In genomic region chr8:91551775-91552538, GRCm38 (mm10) we compare ENCODE assay signal across 9 mouse cellular contexts.
A peak's percentile ranks its signal among the peaks of the same experiment; 100 is the strongest.
DNase-seq lines count a peak whose midpoint lies in the region; ATAC-seq lines count a peak whose summit lies in the region.
"Had no signal": no experiment of that assay in that cellular context is flagged by ENCODE, and none has a peak within 500 bp of the region (broad histone marks: within the 10 kb centered on the region; RNA-seq: fewer than 3 reads in every experiment).

No protein-coding gene starts in this region.

- no peak overlapping the region for H3K4me3 ChIP-seq in hindbrain, embryonic 13.5 days

- no peaks in the 10 kb centered on the region for H3K9me3 ChIP-seq in hindbrain, embryonic 13.5 days

- no peaks in the 10 kb centered on the region for H3K36me3 ChIP-seq in hindbrain, embryonic 13.5 days

- H3K9ac ChIP-seq in hindbrain, embryonic 13.5 days = 0 out of 2 replicates have a peak overlapping the region, but pooled peaks have one; percentile 31

- peaks cover 44% of the 10 kb centered on the region for H3K4me1 ChIP-seq in hindbrain, embryonic 13.5 days (replicated peaks)

- H3K27me3 ChIP-seq in hindbrain, embryonic 13.5 days = no peaks in the 10 kb centered on the region

- H3K4me2 ChIP-seq in hindbrain, embryonic 13.5 days = no peak overlapping the region

- peak; percentile 22 for DNase-seq in lung, postnatal 14 days
- no peak for DNase-seq in lung, postnatal 36 days
- peak; percentile 76 to 83 for DNase-seq in cerebellum, postnatal 36 days
- DNase-seq in right cerebral cortex, postnatal 36 days (ENCODE audit: low spot score in 2 of 2) = peak; percentile 36 to 39
- no peak for DNase-seq in spleen, postnatal 10 days (ENCODE audit: low spot score in 2 of 2)
- no peak for DNase-seq in kidney, postnatal 25 days

- peak; percentile 61; the same call in 1 of the 2 replicates for ATAC-seq in hindbrain, embryonic 13.5 days (ENCODE audit: low FRiP score)
- no peak for ATAC-seq in inflammation-experienced regulatory T-cells, adult 6 months

- 33% methylated on average over 10 of the region's 10 CpGs for WGBS in hindbrain, embryonic 13.5 days

- peak overlapping the region; percentile 53 for H3K27ac ChIP-seq in hindbrain, embryonic 13.5 days
- H3K27ac ChIP-seq: kidney, postnatal 0 days had no signal

Comparison
In these comparisons a context has a peak if more than half of its experiments do, and no peak if none do; other contexts are left out.
1. DNase-seq: peak in lung, postnatal 14 days (single experiment), cerebellum, postnatal 36 days (2 of 2) and right cerebral cortex, postnatal 36 days (2 of 2); none in lung, postnatal 36 days (single experiment), spleen, postnatal 10 days (0 of 2) and kidney, postnatal 25 days (0 of 2).